Mouse (Mus musculus) thymus, postnatal 14 days (tissue): ENCODE data around the gene Helq.

ENCODE experiments used
- DNase-seq: peaks from one replicate; pipeline ENCODE4 v3.0.0; 2021

Gene Helq

DNA sequence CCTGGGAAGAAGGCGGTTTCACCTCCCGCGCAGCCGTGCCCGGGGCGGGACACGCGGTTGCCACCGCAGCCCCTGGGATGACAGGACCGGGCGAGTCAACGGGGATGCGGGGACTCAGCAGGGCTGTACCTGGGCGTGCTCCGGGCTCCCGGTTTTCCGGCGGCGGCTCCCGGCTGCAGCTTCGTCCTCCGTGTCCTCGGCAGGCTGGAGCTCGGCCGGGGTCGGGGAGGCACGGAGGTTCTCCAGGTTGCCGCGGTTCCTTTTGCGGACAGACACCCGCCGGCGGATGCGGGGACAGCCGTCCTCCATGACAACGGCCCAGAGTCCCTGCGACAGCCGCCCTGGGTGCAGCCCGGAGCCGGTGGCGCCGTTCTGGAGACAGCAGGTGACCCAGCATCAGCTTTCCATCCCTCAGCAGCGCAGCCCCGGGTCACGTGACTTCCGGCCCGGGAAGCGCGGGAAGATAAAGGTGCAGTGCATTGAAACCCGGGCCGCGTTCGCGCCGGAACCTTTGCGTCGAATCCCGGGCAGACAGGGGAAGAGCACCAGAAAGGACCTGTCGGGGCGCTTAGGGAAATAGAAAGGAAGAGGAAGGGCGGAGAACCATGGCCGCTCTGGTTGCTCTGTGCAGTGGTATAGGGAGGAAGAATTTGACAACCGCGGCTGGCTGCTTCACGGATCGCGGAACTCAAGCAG is at the start of gene Helq, which contains the start of gene Mrps18c:
Helq (minus strand) TSS at position 434 of the 696 bp plus-strand sequence.
Mrps18c (plus strand) TSS at position 463 of the 696 bp plus-strand sequence.
- DNase-seq: peak; percentile 94

DNA sequence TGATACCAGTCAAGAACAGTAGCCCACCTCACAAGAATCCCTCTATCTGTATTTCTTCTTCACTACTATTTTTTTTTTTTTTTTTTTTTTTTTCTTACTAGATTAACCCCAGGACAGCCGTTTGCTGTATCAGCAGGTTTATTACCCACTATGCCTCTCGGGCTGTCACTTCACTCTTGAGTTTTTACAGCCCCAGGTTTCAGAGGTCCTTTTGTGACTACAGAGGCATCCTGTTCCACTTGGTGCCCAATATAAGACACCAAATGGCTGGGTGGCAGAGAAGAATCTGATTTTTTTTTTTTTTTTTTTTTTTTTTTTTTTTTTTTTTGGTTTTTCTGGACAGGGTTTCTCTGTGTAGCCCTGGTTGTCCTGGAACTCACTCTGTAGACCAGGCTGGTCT is 48.7 kb upstream of the Helq start:
- DNase-seq: no peak

DNA sequence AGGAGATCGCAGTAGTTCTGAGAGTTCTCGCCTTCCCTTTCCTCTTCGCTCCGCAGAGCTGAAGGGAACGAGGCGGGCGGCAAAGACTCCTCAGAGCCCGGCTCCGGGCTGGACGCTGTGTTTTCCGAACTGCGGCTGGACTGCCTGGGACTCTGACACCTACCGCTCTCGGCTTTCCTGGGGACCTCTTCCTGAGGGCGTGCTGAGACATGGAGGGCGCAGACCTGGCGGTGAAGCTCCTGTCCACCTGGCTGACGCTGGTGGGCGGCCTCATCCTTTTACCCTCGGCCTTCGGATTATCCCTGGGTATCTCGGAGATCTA is 48.2 kb upstream of the Helq start:
- no peak for DNase-seq

DNA sequence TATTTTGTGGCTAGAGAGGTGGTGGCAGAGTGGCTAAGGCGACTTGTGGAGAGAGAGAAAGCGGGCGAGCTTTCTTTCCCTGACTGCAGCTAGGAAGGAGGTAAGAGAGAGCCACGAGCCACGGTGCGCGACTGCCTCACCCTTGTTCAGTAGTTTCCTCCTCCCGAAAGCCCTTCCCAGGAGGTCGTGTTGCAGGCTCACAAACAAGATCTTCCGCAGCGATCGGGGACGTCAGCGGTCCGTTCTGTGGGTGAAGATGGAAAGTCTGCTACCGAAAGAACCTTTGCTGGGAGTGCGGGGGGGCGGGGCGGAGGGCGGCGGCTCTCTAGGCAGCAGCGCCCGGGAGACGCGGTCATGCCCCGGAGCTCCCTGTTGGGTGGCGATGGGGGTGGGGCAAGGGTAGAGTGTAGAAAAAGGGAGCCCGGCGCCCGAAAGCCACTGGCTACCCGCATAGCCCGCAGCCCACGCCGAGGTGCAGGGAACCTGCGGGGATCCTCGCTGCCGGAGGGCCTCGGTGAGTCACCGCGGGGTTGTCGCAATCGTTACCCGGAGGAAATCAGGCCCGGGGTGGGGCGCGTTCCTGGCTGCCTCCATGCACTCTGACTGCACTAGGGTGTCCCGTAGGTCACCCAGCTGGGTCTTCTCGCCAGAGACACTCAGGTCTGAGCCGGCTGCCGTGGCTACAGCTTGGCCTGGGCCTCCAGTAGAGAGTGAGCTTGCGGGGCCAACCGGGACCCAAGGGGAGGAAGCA is 47.6 kb upstream of the Helq start:
- DNase-seq: peak; percentile 65

DNA sequence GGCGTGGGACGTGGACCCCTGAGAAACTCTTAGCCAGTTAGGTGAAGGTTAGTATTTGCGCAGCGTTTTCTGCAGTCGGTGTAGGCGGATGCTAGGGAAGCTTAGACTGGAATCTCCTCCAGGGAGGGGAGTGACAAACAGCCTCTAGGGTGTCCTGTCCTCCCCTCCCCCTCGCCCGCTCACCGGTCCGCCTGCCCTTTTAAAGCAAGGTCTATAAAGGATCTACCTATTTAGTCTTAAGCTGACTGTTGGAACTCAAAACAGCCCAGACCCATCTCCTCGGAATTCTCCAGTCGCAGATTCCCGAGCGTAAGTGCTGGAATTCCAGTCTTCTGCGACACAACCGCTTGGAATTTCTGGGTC is 47.1 kb upstream of the Helq start, which contains the start of gene Gpat3:
Gpat3 (plus strand) TSS at position 229 of the 363 bp plus-strand sequence.
- DNase-seq: peak; percentile 26

DNA sequence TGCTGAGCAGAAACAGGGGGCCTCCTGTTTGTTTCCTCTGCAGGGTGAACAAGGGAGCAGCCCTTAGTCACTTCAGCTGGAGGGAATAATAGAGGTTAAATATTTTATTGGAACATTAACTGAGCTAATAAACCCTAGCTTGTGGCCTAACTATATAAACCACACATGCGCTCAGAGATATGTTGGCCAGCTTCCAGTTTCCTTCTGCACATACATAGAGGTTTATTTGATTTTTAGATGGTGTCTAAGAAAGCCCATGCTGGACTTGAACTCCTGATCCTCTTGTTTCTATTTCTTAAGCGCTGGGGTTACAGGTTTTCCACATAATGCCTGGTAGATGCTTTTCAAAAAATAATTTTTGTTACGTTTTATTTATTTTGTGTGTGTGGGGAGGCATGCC is 46.1 kb upstream of the Helq start:
- DNase-seq: no peak

DNA sequence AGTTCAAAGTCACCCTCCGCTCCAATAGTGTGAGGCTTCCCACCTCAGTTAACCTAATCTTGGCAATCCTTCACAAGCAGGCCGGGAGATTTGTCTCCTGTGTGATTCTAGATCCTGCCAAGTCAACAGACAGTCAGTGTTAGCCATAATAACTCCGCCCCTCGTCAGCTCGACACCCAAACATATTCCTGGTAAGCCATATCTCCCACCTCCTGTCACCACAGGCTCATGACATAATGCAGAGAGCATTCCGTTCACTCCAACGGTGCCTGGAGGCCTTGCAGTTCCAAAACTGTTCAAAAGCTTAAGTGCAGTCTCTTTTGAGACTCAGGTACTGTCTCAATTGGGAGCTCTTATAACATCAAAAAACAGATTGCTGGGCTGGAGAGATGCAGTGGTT is 39.5 kb upstream of the Helq start:
- no peak for DNase-seq

DNA sequence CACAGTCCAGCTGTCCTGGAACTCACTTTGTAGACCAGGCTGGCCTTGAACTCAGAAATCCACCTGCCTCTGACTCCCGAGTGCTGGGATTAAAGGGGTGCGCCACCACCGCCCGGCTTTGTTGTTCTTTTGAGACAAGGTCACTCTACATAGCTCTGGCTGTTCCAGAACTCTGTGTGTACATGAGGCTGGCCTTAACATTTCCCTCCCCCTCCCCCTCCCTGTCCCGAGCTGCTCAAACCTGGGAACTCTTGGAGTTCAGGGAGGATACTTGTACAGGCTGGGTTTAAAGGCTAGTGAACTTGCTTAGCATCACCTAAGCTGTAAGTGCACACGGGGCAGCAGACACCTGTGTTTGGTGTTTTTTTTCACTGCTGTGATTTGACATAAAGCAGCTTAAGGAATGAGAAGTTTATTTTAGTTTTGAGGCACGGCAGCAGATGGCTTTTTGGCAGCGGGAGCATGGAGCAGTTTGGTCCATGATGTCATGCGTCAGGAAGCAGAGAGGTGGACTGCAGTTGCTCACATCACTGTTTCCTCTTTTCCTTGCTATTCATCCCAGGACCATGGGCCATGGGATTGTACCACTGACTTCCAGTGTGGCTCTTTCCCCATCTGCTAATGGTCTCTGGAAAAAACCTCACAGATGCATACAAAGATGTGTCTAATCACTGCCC is 37.6 kb upstream of the Helq start:
- DNase-seq: no peak

DNA sequence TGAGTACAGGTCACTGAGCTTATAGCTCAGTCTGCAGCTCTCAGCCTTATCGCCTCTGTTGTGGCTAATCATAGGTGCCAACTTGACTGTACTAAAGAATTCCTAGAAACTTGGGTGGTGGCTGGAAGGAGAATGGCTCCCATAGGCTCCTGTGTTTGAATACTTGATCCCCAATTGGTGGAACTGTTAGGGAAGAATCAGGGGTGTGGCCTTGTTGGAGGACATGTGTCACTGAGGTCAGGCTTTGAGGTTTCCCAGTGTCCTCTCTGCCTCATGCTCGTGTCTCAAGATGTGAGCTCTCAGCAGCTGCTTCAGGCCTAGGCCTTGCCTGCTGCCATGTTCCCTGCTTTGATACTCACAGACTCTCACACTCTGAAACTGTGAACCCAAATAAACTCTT is 35.4 kb upstream of the Helq start:
- no peak for DNase-seq

DNA sequence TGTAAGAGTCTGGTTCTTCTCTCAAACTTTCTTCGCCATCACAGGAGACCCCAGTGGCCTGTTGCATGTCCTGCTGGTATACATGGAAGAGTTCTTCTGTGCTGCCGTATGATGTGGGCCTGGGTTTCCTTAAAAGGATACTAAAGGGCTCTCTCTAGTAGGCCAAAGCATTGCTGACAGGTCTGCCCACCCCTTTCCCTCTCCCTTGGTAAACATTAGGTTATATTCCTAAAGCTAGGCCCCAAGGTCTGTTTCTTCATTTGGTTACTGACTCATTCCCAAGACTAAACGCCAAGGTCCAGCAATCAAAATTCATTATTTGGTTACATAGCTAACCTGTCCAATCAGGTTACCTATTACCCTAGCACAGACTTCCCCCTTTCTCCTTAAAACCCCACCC is 34.3 kb upstream of the Helq start:
- DNase-seq: no peak

DNA sequence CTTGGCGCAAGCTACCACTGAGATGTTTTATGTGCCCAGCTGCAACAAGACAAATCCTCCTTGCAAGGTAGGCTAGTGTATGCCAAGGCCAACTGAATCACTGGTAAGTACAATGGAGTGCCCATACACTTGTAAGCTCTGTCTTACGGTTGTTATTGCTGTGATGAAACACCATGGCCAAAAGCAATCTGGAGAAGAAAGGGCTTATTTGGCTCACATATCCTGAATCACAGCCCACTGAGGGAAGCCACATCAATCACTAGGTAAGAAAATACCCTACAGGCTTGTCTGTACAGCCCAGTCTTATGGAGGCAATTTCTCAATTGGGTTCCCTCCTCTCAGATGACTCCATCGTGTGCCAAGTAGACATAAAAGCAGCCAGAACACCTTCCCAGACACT is 30.3 kb upstream of the Helq start:
- DNase-seq: no peak

DNA sequence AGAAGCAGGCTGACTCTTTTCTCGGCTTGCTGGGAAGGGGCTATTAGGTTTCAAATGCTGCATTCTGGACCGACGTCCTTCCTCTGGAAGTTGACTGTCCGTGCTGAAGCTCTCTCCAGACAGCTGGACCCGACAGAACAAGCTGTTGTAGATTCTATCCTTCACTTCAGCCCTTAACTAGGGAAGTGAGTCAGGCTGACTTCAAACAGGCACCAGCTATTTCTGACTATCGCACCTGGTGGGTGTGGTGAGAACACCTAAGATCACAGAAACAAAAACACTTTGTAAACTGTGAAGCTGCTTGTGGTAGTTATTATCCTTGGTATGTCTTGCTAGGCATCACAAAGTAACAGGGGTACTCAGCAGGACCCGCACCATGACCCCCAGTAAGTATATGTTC is 28.1 kb upstream of the Helq start:
- DNase-seq: peak; percentile 35

DNA sequence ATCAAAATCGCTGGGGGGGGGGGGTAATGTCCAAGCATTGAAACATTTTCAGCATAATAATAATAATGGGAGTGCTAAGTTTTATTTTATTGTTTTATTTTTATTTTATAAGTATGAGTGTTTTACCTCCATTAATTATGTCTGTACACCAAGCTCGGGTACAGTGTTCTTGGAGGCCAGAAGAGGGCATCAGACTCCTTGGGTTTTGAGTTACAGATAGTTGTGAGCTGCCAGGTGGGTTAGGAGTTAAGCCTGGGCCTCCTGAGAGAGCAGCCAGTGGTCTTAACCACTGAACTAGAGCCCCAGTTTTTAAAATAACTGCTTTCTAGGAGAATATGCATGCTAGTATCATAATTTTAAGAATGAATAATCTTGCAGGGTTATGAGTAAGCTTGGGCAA is 27.6 kb upstream of the Helq start:
- peak; percentile 47 for DNase-seq

DNA sequence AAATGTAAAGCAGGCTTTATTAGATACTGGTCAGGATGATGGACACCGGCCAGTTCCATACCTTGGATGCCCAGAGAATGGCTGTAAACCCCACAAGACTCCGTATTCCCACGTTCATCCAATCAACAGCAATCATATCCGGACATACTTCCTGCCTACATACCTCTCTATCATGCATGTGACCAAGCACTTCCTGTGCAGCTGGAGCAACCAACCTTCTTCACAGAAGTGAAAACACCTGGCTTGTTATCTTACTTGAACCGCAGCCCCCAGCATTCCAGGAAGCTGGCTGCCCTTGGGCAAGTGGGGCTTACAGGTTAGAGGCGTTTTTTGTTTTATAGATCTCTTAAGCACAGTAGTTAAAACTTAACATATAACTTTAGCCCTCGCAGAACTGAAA is 24.4 kb upstream of the Helq start:
- DNase-seq: peak; percentile 60

DNA sequence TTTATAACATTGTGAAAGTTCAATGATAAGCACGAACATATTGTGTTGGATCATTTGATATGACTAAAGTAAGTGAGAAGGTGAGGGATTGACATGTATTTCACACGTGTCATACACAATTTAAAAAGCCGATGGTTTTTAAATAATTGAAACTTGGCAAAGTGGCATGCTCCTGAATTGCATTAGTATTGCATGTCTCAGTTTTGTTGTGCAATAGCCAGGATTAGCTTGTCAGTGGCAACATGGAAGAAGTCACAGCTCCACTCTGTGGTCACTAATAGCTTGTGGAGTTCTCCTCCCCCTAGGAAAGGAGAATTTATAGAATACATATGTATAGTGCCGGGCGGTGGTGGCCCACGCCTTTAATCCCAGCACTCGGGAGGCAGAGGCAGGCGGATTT is 23.0 kb upstream of the Helq start:
- no peak for DNase-seq

DNA sequence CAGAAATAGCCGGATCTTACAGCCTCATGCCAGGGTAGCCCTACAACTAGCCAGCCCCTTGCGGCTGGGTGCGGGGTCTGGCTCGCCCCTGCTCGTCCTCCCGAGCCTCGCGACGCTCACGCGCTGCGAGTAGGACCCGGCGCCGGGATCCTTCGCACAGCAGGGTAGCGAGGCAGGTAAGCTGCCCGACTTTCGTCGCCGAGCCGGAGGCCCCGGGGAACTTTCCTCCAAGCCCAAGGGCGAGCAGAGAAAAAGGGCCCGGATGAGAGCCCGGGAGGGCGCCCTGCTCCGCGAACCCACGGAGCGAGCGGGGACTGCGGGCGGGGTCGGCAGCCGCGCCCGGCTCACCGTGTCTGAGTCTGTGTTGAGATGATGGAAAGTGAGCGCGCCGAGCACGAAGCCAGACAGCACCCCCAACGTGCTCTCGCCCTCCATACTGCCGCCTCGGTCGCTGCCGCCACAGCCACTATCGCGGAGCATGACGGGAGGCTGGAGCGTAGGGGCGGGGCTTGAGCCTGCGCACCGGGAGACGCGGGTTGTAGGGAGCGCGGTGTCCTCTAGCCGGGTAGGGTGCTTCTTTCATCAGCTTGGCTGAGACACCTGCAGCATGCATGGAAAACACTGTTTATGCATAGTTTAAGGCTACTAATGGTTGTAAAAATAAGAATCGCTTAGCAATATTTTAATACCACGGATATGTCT is 22.2 kb upstream of the Helq start, which contains the start of gene Abraxas1:
Abraxas1 (minus strand) TSS at position 483 of the 702 bp plus-strand sequence.
- peak; percentile 94 for DNase-seq

DNA sequence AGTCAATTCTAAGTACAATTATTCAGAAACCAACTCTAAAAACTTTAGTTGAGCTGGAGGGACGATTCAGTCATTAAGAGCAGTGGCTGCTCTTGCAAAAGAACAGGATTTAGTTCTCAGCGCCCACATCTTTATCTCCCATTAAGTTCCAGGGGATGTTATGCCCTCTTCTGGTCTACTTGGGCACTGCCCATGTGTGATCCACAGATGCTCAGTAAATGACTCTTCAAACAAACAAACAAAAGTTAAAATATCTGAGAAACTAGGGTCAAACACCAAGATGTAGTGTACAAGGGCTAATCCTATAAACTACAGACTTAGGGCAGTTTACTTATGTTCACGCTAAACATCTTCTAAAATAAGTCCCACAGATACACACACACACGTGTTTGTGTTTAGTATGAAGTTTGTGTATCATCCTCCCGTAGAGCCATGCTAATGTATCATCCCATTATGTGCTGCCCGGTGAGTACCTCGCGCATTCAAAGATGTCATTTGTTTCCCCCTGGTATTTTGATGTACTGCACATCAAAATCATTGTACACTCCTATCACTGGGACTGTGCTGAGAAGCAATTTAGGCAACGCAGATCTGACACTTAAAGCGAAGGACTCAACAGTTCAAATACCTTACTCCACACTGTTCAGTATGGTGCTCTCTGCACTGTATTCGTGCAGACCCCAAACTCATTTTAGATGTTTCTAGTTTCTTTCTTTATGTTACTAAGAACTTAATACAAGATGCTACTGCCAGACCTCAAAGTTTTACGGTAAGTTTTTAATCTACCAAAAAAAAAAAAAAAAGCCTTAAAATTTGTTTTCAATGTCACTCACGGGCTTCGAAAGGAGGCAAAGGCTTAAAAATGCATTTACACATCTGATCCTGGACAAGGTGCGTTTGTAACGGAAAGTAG is 21.4 kb upstream of the Helq start:
- peak; percentile 36 for DNase-seq

DNA sequence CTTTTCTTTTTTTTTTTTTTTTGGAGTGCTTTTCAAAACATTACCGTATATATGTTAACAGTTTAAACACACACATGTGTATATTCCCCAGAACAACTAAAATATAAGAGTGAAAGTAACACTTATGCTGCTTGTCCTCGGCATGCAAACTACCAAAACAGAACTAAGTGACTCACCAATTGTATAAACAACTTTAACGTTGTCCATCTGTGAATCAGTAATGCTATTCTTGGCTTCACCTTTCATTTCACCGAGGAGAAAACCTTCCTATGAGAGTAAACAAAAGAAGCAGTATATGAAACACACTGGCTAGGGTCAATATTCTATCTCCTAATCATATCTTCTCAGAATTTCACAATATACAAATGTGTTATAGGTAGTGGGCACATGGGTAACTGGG is 19.9 kb upstream of the Helq start:
- DNase-seq: no peak

DNA sequence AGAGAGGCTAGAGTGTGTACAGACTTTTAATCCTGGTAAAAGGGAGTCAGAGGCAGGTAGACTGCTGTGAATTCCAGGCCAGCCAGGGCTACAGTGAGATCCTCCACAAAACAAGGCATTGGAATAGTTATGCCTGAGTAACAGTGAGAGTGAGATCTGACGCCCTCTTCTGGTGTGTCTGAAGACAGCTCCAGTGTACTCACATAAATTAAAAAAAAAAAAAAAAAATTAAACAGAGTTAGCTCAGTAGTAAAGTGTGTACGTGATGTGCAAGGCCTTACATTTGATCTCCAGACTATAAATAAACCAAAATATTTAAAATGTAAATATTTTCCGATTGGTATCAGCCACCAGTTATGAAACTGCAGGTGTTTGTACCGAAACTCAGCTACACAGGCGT is 4.3 kb downstream of the Helq start:
- DNase-seq: no peak

DNA sequence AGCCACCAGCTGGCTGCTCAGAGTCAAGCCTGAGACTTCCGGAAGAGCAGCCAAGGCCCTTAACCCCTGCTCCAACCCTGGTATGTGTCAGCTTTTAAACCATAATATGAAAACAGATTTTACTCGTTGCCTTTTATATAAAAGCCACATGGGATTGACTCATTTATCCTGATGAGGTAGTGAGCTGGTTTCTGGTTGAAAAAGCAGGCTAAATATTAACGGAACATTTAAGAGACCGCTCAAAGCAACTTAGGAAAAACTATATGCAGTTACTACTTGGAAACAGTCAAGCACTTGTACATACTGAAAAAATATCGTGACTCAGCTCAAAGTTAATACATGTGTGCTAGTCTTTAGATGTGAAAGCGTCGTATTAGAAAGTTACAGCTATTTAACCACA is 6.1 kb downstream of the Helq start:
- no peak for DNase-seq

DNA sequence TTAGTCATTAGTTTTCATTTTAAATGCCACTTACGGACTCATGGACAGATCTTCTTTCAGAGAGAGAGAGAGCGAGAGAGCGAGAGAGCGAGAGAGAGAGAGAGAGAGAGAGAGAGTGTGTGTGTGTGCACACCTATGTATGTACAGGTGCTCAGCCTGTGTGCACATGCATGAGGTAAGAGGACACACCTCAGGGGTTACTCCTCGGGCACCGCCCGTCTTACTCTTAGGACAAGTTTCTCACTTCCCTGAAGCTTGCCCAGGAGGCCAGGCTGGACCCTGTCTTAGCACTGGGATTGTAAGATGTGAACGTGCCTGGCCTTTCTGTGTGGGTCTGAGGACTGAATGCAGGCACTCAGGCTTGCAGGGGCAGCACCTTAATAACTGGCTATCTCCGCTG is 10.9 kb downstream of the Helq start:
- no peak for DNase-seq

DNA sequence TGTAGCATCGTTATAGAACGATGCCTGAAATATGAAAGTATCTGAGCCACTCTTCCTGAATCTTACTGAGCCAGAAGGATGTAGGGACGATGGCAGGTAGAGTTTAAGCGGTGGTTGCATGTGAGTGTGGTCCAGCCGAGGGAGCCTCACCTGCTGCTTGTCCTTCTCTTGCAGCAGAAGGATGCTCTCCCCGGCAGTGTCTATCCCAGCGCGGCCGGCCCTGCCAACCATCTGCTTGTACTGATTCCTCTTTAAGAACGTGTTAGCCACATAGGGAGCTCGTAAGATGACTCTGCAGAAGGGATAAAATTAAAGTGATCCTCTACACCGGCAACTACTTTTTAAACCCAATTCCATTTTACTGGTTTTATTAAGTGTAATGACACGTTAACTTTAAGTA is 19.4 kb downstream of the Helq start:
- no peak for DNase-seq
